Mouse (Mus musculus): ENCODE data around the gene Espnl. TPM values are rescaled to one million over a fixed set of nuclear protein-coding genes. Genes with fewer than 3 reads are reported as not detected.

The Espnl gene
- polyA plus RNA-seq, 1 experiment = 0.06 TPM

DNA sequence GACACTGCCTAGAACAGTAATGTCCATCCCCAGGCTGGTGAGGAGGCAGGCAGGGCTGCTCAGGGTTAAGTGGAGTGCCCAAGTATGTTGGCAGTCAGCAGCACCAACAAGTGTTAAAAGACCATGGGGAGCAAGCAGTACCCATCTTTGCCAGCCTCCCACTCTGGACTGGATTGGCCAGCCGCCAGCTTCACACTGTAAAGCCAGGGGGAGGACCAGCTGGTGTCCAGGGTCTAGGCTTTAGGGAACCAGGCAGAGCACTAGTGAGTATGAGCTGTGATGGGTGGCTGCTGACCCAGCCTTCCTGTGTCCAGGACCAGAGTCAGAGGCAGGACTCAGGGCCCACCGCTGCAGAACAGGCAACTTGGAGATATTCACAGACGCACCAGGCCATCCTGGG, 22.1 kb downstream of the Espnl start:
- Histone ChIP-seq H3K36me3 (ENCODE audit: control insufficient read depth, insufficient read depth, low read length) (no peaks in the 10 kb centered on the region), H3K4me3 (ENCODE audit: extremely low read depth, insufficient read depth, insufficient read length) (no peak overlapping the region), H3K4me1 (ENCODE audit: control insufficient read depth, insufficient read depth, insufficient read length) (peaks cover 12% of the 10 kb centered on the region), H3K27me3 (ENCODE audit: control insufficient read depth, insufficient read depth, low read length) (peaks cover 12% of the 10 kb centered on the region), H3K27ac (ENCODE audit: insufficient read depth, low read length) (no peak overlapping the region)
- 80% methylated on average over 3 of the region's 3 CpGs for WGBS
- TF ChIP-seq POLR2A (IDR thresholded peaks at IDR 0.05; ENCODE audit: low read depth, low read length) = no peak
- TF ChIP-seq CTCF (IDR thresholded peaks at IDR 0.05; ENCODE audit: extremely low read depth, insufficient read depth, insufficient read length, insufficient replicate concordance) = no peak
- no peak for DNase-seq (ENCODE audit: low read depth in 1 of 2, low spot score in 2 of 2)

DNA sequence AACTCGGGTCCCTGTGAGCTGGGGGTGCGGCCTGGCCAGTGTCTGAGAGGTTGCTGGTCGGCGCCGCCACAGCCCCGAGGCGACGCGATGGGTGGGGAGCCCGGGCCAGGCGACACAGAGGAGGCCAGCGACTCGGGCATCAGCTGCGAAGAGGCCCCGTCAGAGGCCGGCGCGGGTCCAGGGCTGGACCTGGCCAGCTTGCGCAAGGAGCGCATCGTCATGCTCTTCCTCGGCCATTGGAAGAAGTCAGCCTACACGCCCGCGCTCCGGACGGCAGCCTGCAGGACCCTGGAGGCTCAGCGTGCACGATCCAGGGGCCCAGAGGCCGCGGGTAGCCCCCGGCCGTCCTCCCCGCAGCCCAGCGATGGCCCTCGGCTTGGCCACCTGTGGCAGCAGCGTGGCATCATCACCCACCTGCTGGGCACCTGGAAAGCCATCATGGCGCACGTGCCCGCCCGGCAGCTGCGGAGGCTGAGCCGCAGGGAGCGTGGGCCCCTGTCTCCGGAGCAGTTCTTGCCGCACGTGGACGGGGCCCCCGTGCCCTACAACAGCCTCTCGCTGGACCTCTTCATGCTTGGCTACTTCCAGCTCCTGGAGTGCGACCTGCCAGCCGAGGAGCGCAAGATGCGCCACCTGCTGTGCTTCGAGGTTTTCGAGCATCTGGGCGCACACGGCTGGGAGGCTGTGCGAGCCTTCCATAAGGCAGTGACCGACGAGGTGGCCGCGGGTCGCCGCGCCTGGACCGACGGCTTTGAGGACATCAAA, 23.2 kb downstream of the Espnl start:
- no peak for TF ChIP-seq POLR2A (IDR thresholded peaks at IDR 0.05; ENCODE audit: low read depth, low read length)
- TF ChIP-seq CTCF (IDR thresholded peaks at IDR 0.05; ENCODE audit: extremely low read depth, insufficient read depth, insufficient read length, insufficient replicate concordance) = no peak
- H3K4me3 ChIP-seq (ENCODE audit: extremely low read depth, insufficient read depth, insufficient read length) = no peak overlapping the region
- no peaks in the 10 kb centered on the region for H3K36me3 ChIP-seq (ENCODE audit: control insufficient read depth, insufficient read depth, low read length)
- WGBS = 9% methylated on average over 63 of the region's 68 CpGs
- DNase-seq (ENCODE audit: low read depth in 1 of 2, low spot score in 2 of 2) = no peak
- peaks cover 12% of the 10 kb centered on the region for H3K4me1 ChIP-seq (ENCODE audit: control insufficient read depth, insufficient read depth, insufficient read length)
- no peak overlapping the region for H3K27ac ChIP-seq (ENCODE audit: insufficient read depth, low read length)
- peaks cover 12% of the 10 kb centered on the region for H3K27me3 ChIP-seq (ENCODE audit: control insufficient read depth, insufficient read depth, low read length)

DNA sequence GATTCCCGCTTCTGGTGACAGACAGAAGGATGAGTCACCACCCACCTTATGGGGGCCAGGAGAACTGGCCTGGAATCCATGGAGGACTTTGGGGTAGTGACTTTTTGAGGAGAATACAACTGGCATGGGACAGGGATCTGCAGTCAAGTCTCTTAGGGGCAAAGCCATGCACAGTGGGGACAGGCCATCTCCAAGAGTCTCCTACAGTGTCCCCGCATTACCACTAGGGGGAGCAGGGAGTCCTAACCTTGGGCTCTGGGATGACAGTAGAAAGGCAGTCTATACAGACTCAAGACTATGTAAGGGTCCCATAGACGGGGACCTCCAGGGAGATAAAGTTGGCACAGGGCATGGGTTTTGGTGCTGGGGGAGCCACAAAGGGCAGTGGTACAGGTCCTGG, 25.0 kb downstream of the Espnl start:
- peaks cover 9% of the 10 kb centered on the region for H3K4me1 ChIP-seq (ENCODE audit: control insufficient read depth, insufficient read depth, insufficient read length)
- WGBS = 35% methylated on average over 3 of the region's 3 CpGs
- H3K36me3 ChIP-seq (ENCODE audit: control insufficient read depth, insufficient read depth, low read length) = no peaks in the 10 kb centered on the region
- DNase-seq (ENCODE audit: low read depth in 1 of 2, low spot score in 2 of 2) = peak; percentile 21 to 52
- no peak overlapping the region for H3K4me3 ChIP-seq (ENCODE audit: extremely low read depth, insufficient read depth, insufficient read length)
- TF ChIP-seq POLR2A (IDR thresholded peaks at IDR 0.05; ENCODE audit: low read depth, low read length) = no peak
- TF ChIP-seq CTCF (IDR thresholded peaks at IDR 0.05; ENCODE audit: extremely low read depth, insufficient read depth, insufficient read length, insufficient replicate concordance) = peak; percentile 75; the same call in 1 of the 2 replicates
- H3K27me3 ChIP-seq (ENCODE audit: control insufficient read depth, insufficient read depth, low read length) = peaks cover 12% of the 10 kb centered on the region
- H3K27ac ChIP-seq (ENCODE audit: insufficient read depth, low read length) = no peak overlapping the region

DNA sequence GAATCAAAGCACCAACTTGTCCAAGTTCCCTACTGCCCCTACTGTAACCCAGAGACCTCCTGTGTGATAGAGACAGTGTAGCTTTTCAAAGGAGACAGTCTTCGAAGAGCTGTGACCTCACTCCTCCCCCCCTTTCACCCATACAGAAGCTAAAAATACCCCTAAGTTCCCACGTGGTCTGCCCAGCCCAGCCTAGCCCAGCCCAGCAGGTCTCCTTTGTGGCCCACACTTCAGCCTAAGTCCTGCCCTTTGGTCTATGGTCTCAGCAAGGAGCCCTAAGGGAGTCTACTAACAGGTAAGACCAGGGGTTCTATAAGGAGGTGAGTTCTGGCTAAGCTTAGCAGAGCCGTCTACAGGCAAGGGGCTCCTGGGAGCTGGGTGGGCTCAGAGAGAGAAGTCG, 29.0 kb downstream of the Espnl start, which contains the start of gene Klhl30:
Klhl30 (plus strand) TSS at position 176 of the 400 bp plus-strand sequence.
- no peak for TF ChIP-seq POLR2A (IDR thresholded peaks at IDR 0.05; ENCODE audit: low read depth, low read length)
- no peak for TF ChIP-seq CTCF (IDR thresholded peaks at IDR 0.05; ENCODE audit: extremely low read depth, insufficient read depth, insufficient read length, insufficient replicate concordance)
- Histone ChIP-seq H3K4me3 (ENCODE audit: extremely low read depth, insufficient read depth, insufficient read length) (no peak within 1 kb of the TSS), H3K4me1 (ENCODE audit: control insufficient read depth, insufficient read depth, insufficient read length) (no peaks in the 10 kb centered on the region), H3K36me3 (ENCODE audit: control insufficient read depth, insufficient read depth, low read length) (no peaks in the 10 kb centered on the region), H3K27ac (ENCODE audit: insufficient read depth, low read length) (no peak within 1 kb of the TSS), H3K27me3 (ENCODE audit: control insufficient read depth, insufficient read depth, low read length) (no peaks in the 10 kb centered on the region)
- 44% methylated on average over 4 of the region's 4 CpGs for WGBS
- DNase-seq (ENCODE audit: low read depth in 1 of 2, low spot score in 2 of 2) = no peak

DNA sequence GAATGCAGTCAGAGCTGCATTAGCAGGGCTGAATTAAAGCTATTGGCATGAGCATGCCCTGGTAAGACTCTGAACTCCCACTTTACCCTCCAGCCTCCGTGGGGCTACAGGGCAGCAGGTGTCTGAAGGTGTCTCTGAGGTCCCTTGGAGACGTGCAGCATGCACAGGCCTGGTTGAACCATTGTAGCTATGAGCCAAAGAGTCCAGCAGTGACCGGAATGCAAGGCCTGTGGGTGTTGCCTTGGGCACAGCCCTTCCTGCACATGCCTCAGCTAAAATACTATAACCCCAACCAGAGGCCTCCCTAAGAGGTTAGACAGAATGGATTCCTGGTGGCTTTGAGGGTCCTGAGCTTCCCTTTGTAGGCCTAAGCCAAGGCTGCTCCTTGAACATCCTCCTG, 29.4 kb downstream of the Espnl start:
- WGBS = 77% methylated on average over 3 of the region's 3 CpGs
- no peak for TF ChIP-seq CTCF (IDR thresholded peaks at IDR 0.05; ENCODE audit: extremely low read depth, insufficient read depth, insufficient read length, insufficient replicate concordance)
- no peak for TF ChIP-seq POLR2A (IDR thresholded peaks at IDR 0.05; ENCODE audit: low read depth, low read length)
- H3K4me1 ChIP-seq (ENCODE audit: control insufficient read depth, insufficient read depth, insufficient read length) = no peaks in the 10 kb centered on the region
- H3K36me3 ChIP-seq (ENCODE audit: control insufficient read depth, insufficient read depth, low read length) = no peaks in the 10 kb centered on the region
- no peaks in the 10 kb centered on the region for H3K27me3 ChIP-seq (ENCODE audit: control insufficient read depth, insufficient read depth, low read length)
- no peak overlapping the region for H3K27ac ChIP-seq (ENCODE audit: insufficient read depth, low read length)
- no peak overlapping the region for H3K4me3 ChIP-seq (ENCODE audit: extremely low read depth, insufficient read depth, insufficient read length)
- DNase-seq (ENCODE audit: low read depth in 1 of 2, low spot score in 2 of 2) = no peak

DNA sequence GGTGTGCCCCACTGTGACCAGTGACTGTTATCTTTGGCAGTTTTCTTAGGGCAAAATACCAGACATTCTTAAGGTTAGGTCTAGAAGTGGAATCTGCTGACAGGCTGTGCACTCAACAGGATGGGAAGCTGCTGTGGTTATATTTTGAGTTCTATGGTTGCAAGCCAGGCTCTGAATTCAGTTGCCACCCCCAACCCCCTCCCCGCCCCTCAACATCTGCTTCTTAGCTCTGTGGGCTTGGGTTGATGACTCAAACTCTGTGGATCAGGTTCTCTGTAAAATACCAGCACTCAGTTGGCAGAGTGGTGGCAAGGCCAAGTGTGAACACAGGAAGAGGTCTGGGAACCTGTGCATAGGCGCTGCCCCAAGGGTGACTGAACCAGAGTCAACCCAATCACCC, 30.4 kb downstream of the Espnl start:
- DNase-seq (ENCODE audit: low read depth in 1 of 2, low spot score in 2 of 2) = no peak
- no peak overlapping the region for H3K4me3 ChIP-seq (ENCODE audit: extremely low read depth, insufficient read depth, insufficient read length)
- H3K27me3 ChIP-seq (ENCODE audit: control insufficient read depth, insufficient read depth, low read length) = no peaks in the 10 kb centered on the region
- H3K4me1 ChIP-seq (ENCODE audit: control insufficient read depth, insufficient read depth, insufficient read length) = no peaks in the 10 kb centered on the region
- TF ChIP-seq POLR2A (IDR thresholded peaks at IDR 0.05; ENCODE audit: low read depth, low read length) = no peak
- TF ChIP-seq CTCF (IDR thresholded peaks at IDR 0.05; ENCODE audit: extremely low read depth, insufficient read depth, insufficient read length, insufficient replicate concordance) = no peak
- H3K36me3 ChIP-seq (ENCODE audit: control insufficient read depth, insufficient read depth, low read length) = no peaks in the 10 kb centered on the region
- WGBS = 56% methylated on average over 2 of the region's 2 CpGs
- H3K27ac ChIP-seq (ENCODE audit: insufficient read depth, low read length) = no peak overlapping the region

DNA sequence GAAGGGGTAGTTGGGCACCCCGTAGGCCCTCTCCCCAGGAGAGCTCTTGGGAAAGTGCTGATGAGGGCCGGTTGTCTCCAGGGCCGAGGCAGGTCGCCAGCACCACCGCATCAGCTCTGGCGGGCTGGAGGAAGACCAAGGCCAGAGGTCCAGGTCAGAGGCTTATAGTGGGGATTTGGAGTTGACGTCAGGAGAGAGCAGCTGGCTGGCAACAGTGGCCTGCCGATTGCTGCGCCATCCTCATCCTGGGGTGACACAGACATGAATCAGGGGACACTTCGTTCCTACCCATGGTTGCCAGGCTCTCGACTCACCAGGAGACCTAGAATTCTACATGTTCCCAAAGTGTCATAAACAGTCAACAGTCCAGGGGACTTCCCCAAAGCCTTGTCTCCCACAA, 34.2 kb downstream of the Espnl start:
- no peak overlapping the region for H3K27ac ChIP-seq (ENCODE audit: insufficient read depth, low read length)
- H3K4me1 ChIP-seq (ENCODE audit: control insufficient read depth, insufficient read depth, insufficient read length) = no peaks in the 10 kb centered on the region
- no peaks in the 10 kb centered on the region for H3K36me3 ChIP-seq (ENCODE audit: control insufficient read depth, insufficient read depth, low read length)
- H3K27me3 ChIP-seq (ENCODE audit: control insufficient read depth, insufficient read depth, low read length) = no peaks in the 10 kb centered on the region
- WGBS = 86% methylated on average over 11 of the region's 11 CpGs
- no peak overlapping the region for H3K4me3 ChIP-seq (ENCODE audit: extremely low read depth, insufficient read depth, insufficient read length)
- TF ChIP-seq CTCF (IDR thresholded peaks at IDR 0.05; ENCODE audit: extremely low read depth, insufficient read depth, insufficient read length, insufficient replicate concordance) = no peak
- TF ChIP-seq POLR2A (IDR thresholded peaks at IDR 0.05; ENCODE audit: low read depth, low read length) = no peak
- no peak for DNase-seq (ENCODE audit: low read depth in 1 of 2, low spot score in 2 of 2)
